In the genomic region with DNA sequence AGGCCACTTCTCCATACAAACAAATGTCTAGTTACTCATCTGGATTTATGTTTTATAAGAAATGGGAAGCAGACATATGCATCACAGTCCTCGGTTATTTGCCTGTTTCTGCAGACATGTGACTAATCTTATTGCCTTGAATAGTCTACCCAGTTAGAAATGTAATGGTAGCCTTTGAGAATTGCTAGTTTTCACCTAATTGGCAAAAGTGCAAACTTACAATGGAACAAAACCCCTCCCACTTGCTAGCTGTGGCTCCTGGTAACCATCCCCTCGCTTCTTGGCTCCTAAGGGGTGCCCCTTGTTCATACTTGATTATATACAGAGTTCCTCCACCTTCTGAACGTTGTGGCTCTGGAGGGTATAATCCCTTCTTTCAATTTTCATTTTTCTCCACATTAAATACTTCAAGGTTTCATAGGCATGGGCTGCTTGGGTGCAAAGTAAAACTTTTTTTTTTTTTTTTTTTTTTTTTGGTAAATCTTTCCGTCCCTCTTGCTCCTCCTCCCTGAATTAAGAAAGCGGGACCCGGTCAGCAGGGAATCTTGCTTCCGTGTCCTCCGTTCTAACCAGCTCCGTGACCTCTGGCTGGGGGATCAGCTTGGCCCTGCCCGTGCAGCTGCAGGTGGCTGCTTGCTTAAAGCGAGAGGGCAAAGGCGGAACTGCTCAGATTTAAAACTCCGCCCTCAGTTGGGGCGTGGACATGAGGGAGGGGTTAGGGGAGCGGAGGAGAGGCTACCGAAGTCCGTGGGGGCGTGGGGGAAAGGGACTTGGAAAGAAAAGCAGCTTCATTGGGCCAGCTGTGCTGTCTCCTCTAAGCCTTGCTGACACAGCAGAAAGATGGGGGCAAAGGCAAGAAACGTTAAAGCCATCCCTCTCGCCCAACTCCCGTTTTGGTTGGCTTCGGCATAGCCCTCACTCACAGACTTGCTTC, we compare ENCODE assay signal across 1 mouse cellular context.
TF ChIP-seq lines count a peak whose summit lies in the region.

No protein-coding gene starts in this region.

TF ChIP-seq in CH12.LX, 34 proteins besides CTCF, POLR2A, EP300 and RAD21 (continued from another document):
- TF ChIP-seq GABPA (IDR thresholded peaks at IDR 0.05; ENCODE audit: insufficient replicate concordance, low read depth, low read length) = no peak
- TF ChIP-seq IRF4 (IDR thresholded peaks at IDR 0.05; ENCODE audit: low read depth, low read length) = peak; percentile 48; the same call in 1 of the 2 replicates
- TF ChIP-seq ZKSCAN1 (IDR thresholded peaks at IDR 0.05; ENCODE audit: borderline replicate concordance, low read depth, low read length) = no peak
- TF ChIP-seq RCOR1 (conservative IDR thresholded peaks at IDR 0.05; ENCODE audit: low read depth, low read length) = no peak
- no peak for TF ChIP-seq SMC3 (IDR thresholded peaks at IDR 0.05; ENCODE audit: low read depth, low read length)
- TF ChIP-seq PAX5 (IDR thresholded peaks at IDR 0.05; ENCODE audit: low read length) = no peak
- peak; percentile 87 for TF ChIP-seq ELF1 (IDR thresholded peaks at IDR 0.05; ENCODE audit: low read depth, low read length)
- TF ChIP-seq BHLHE40 (IDR thresholded peaks at IDR 0.05; ENCODE audit: low read depth, low read length) = peak; percentile 83
- no peak for TF ChIP-seq ETS1 (conservative IDR thresholded peaks at IDR 0.05; ENCODE audit: low read depth, low read length)
- no peak for TF ChIP-seq TBP (conservative IDR thresholded peaks at IDR 0.05; ENCODE audit: low read depth, low read length)
- TF ChIP-seq MAFK (IDR thresholded peaks at IDR 0.05; ENCODE audit: insufficient replicate concordance, low read length) = peak; percentile 96
- no peak for TF ChIP-seq USF2 (conservative IDR thresholded peaks at IDR 0.05; ENCODE audit: low read depth, low read length)
- TF ChIP-seq JUN (IDR thresholded peaks at IDR 0.05; ENCODE audit: insufficient read depth, low read depth, low read length) = no peak
- no peak for TF ChIP-seq USF1 (IDR thresholded peaks at IDR 0.05; ENCODE audit: low read depth, low read length)
- TF ChIP-seq SIN3A (IDR thresholded peaks at IDR 0.05; ENCODE audit: low read length) = no peak
- no peak for TF ChIP-seq CHD1 (IDR thresholded peaks at IDR 0.05; ENCODE audit: low read depth, low read length)
- TF ChIP-seq MAX (IDR thresholded peaks at IDR 0.05; ENCODE audit: low read length) = no peak
- TF ChIP-seq UBTF (IDR thresholded peaks at IDR 0.05; ENCODE audit: low read depth, low read length) = no peak
- peak; percentile 69 for TF ChIP-seq ZNF384 (IDR thresholded peaks at IDR 0.05; ENCODE audit: low read depth, low read length)
- TF ChIP-seq ZC3H11A (IDR thresholded peaks at IDR 0.05; ENCODE audit: low read depth, low read length) = no peak
TF ChIP-seq in CH12.LX: peak in this region for 11.
